9 mouse cellular contexts compared by ENCODE assay signal in the genomic region with DNA sequence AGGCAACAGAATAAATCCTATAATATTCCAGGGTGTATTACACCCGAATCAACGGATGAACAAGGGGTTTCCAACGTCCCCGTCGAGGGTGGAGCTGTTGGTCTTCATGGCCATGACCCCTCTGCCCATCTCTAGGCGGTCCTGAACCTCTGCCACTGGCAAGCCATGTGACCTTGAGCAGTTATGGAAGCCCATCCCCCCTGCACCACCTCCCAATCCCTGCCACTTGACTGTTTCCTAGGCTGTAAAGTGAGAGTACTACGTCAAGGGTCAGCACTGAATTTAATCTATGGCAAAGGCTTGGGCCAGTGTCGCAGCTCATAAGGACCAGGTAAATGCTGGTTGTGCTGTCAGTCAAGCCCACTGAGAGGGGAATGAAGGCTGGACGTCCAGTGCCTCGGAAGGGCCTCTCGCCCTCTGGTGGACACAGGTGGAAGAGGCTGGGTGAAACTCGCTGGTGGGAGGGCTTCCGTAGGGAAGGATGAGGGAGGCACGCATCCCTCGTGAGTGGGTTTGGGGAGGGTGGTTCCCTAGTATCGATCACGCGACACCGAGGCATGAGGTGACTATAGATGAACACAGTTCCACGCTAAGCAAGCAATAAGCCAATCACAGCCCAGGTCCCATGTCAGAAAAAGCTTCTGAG. TPM values are rescaled to one million over a fixed set of nuclear protein-coding genes. Genes with fewer than 3 reads are reported as not detected.
DNase-seq lines count a peak whose midpoint lies in the region; ATAC-seq and TF ChIP-seq lines count a peak whose summit lies in the region.
"Had no signal": no experiment of that assay in that cellular context is flagged by ENCODE, and none has a peak within 500 bp of the region (broad histone marks: within the 10 kb centered on the region; RNA-seq: fewer than 3 reads in every experiment).

No protein-coding gene starts in this region.

- H3K27ac ChIP-seq in heart, postnatal 0 days (ENCODE audit: low read depth): no peak overlapping the region
- H3K27ac ChIP-seq in midbrain, embryonic 14.5 days (replicated peaks; ENCODE audit: low read depth, low read length): no peak overlapping the region
- H3K27ac ChIP-seq: macrophage had no signal

- H3K9me3 ChIP-seq in heart, postnatal 0 days (replicated peaks; ENCODE audit: control insufficient read depth, low read length): no peaks in the 10 kb centered on the region
- no peaks in the 10 kb centered on the region for H3K9me3 ChIP-seq in midbrain, embryonic 14.5 days (ENCODE audit: control insufficient read depth, low read length)

- TF ChIP-seq EP300 in heart, postnatal 0 days (IDR thresholded peaks at IDR 0.05; ENCODE audit: low read depth): no peak

- peak; percentile 91 for DNase-seq in heart, adult 11 months
- no peak for DNase-seq in heart, postnatal 25 days (ENCODE audit: low spot score)
- peak; percentile 74 for DNase-seq in embryo, embryonic 10.5 days (ENCODE audit: low spot score)
- no peak for DNase-seq in heart, postnatal 0 days (ENCODE audit: low spot score)
- DNase-seq in kidney, postnatal 4 days: peak; percentile 76 to 81
- DNase-seq in midbrain, embryonic 14.5 days: peak; percentile 75
- DNase-seq in thymus, postnatal 4 days: peak; percentile 66

- H3K4me3 ChIP-seq in heart, postnatal 0 days (ENCODE audit: low read depth, low read length): no peak overlapping the region
- H3K4me3 ChIP-seq in midbrain, embryonic 14.5 days (replicated peaks; ENCODE audit: low read depth, low read length): no peak overlapping the region

- no peaks in the 10 kb centered on the region for H3K27me3 ChIP-seq in heart, postnatal 0 days (ENCODE audit: control insufficient read depth, insufficient read depth, low read length)
- no peaks in the 10 kb centered on the region for H3K27me3 ChIP-seq in midbrain, embryonic 14.5 days (ENCODE audit: control insufficient read depth, insufficient read depth, low read length)

- intact Hi-C loops in heart, postnatal 25 days (cut with DNase I): loop anchor here (5.0 kb wide), 1 partner anchor 280 kb away; no protein-coding TSS in a partner anchor

- WGBS in heart, postnatal 0 days: 35% methylated on average over 20 of the region's 20 CpGs
- 29% methylated on average over 20 of the region's 20 CpGs for WGBS in midbrain, embryonic 14.5 days

- H3K4me2 ChIP-seq in heart, postnatal 0 days (ENCODE audit: low read depth, low read length): no peak overlapping the region; the same call in 1 of the 2 replicates
- H3K4me2 ChIP-seq in midbrain, embryonic 14.5 days (ENCODE audit: low read length): no peak overlapping the region

- peaks cover 7% of the 10 kb centered on the region for H3K4me1 ChIP-seq in heart, postnatal 0 days (ENCODE audit: control insufficient read depth, insufficient read depth)
- H3K4me1 ChIP-seq in midbrain, embryonic 14.5 days (ENCODE audit: control insufficient read depth, insufficient read depth, low read length): no peaks in the 10 kb centered on the region

- H3K9ac ChIP-seq in heart, postnatal 0 days (replicated peaks; ENCODE audit: low read depth, low read length): no peak overlapping the region
- no peak overlapping the region for H3K9ac ChIP-seq in midbrain, embryonic 14.5 days (replicated peaks; ENCODE audit: low read length)

- ATAC-seq in CD4-positive, CD25-positive, alpha-beta regulatory T cell, adult 4 months: peak; percentile 46
- peak; percentile 49; the same call in 1 of the 2 replicates for ATAC-seq in heart, postnatal 0 days (ENCODE audit: insufficient read depth, low read depth)
- no peak; the same call in 1 of the 2 replicates for ATAC-seq in midbrain, embryonic 14.5 days (ENCODE audit: low FRiP score, low TSS enrichment)

- peaks cover 26% of the 10 kb centered on the region; the same call in 1 of the 2 replicates for H3K36me3 ChIP-seq in heart, postnatal 0 days (replicated peaks; ENCODE audit: control insufficient read depth, insufficient read depth, low read length)
- H3K36me3 ChIP-seq in midbrain, embryonic 14.5 days (ENCODE audit: control insufficient read depth, insufficient read depth, low read length): peaks cover 57% of the 10 kb centered on the region

- TF ChIP-seq CTCF in heart, postnatal 0 days (IDR thresholded peaks at IDR 0.05; ENCODE audit: low read depth): peak; percentile 92

RNA-seq across cellular contexts. Expression of gene Tmem44, which starts 18.8 kb away (rescaled TPM):
- 1 to 10 TPM; 6.5 to 7.8 TPM for total RNA-seq in heart, postnatal 25 days (2021)
- polyA plus RNA-seq in CD4-positive, CD25-positive, alpha-beta regulatory T cell, adult 4 months (2017; shearing (Covaris generic)): under 1 TPM in 1 of 2 experiments, not detected in 1; 0.70 TPM
- total RNA-seq in heart, postnatal 0 days (2014; rRNA removed; ENCODE audit: low replicate concordance): 31.1 and 33.5 TPM in 2 replicates
- polyA plus RNA-seq in heart, postnatal 0 days (2015; fragmentation: Nextera tagmentation; extraction: Ambion mirVana): 11.8 and 14.6 TPM in 2 replicates
- 76.3 and 79.2 TPM in 2 replicates for polyA plus RNA-seq in midbrain, embryonic 14.5 days (2014; fragmentation: Nextera tagmentation; extraction: Ambion mirVana)
- polyA plus RNA-seq: macrophage had no signal

RNA-seq across cellular contexts. Expression of gene Lsg1, which starts 55.5 kb away (rescaled TPM):
- total RNA-seq in heart, postnatal 25 days (2021): 10 to 100 TPM; 16.9 to 18.8 TPM
- polyA plus RNA-seq in CD4-positive, CD25-positive, alpha-beta regulatory T cell, adult 4 months (2017; shearing (Covaris generic)): 10 to 100 TPM; 62.1 to 88.6 TPM
- total RNA-seq in heart, postnatal 0 days (2014; rRNA removed; ENCODE audit: low replicate concordance): 11.6 and 15.8 TPM in 2 replicates
- polyA plus RNA-seq in heart, postnatal 0 days (2015; fragmentation: Nextera tagmentation; extraction: Ambion mirVana): 29.9 and 32.8 TPM in 2 replicates
- polyA plus RNA-seq in midbrain, embryonic 14.5 days (2014; fragmentation: Nextera tagmentation; extraction: Ambion mirVana): 43.2 and 55.0 TPM in 2 replicates

Comparison
In these comparisons a context has a peak if more than half of its experiments do, and no peak if none do; other contexts are left out.
1. DNase-seq: peak in heart, adult 11 months (single experiment), embryo, embryonic 10.5 days (single experiment), kidney, postnatal 4 days (2 of 2), midbrain, embryonic 14.5 days (single experiment) and thymus, postnatal 4 days (single experiment); none in heart, postnatal 25 days (single experiment) and heart, postnatal 0 days (single experiment).